Mouse (Mus musculus) left cerebral cortex, postnatal 36 days (tissue): ENCODE results near the gene Lrrc45. TPM values are rescaled to one million over a fixed set of nuclear protein-coding genes. Genes with fewer than 3 reads are reported as not detected.
"Not testable (repeated sequence)": the region's sequence is repeated elsewhere in the genome, so short reads cannot be mapped to it uniquely, and the experiment has no call there.

Source experiments
- DNase-seq, 2 experiments: peaks; one replicate each; pipeline ENCODE4 v3.0.0; 2021 to 2022; ENCODE audit warnings: low spot score in 2 of 2, mixed read lengths in 1 of 2
- intact Hi-C: fragments of 180-260 bp; cut with DNase I; formaldehyde crosslinking; loops from one replicate; pipeline ENCODE4 v1.15.1; 2025
- total RNA-seq, 2 experiments: library from RNA; stranded (reverse); gene quantifications; 2 replicates each; pipeline ENCODE4 v1.2.3; 2021

Gene Lrrc45
- total RNA-seq: 10 to 100 TPM; 41.9 to 66.1 TPM

GRCm38 (mm10) chr11:120713580-120714518, at the start of gene Lrrc45, which contains the start of gene Cenpx:
TSS of gene Lrrc45 (plus strand) at chr11:120713925.
TSS of gene Cenpx (minus strand) at chr11:120713738.
- intact Hi-C loops: loop anchor here (2.0 kb wide), 2 partner anchors 55 to 89 kb away; partner anchors contain the start of gene Sirt7

DNA sequence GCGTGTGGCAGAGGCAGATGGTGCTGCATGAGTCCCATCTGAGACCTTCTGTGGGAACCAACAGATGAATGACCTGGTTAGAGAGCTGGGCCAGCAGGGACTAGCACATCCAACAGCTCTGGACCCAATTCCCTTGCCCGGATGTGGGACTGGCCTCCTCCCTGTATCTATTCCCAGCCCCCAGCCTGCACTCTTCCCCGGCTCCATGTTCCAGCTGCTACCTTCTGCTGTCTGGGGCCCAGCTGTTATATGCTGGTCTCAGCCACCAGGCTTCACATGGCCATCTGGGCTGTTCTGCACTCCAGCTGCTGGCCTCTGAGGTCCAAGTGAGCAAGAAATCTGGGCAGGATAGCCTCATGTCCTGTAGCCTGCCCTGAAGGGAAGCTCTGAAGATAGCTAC, 48.3 kb upstream of the Lrrc45 start:
- no peak for DNase-seq
- intact Hi-C loops: no loop called here

More at GRCm38 (mm10) chr11:120713580-120714518, at the start of gene Lrrc45, which contains the start of gene Cenpx:
- peak; percentile 96 to 97 for DNase-seq

GRCm38 (mm10) chr11:120666617-120667016, 47.1 kb upstream of the Lrrc45 start:
- DNase-seq: no peak
- intact Hi-C loops: no loop called here

- intact Hi-C loops: loop anchor here (5.0 kb wide), 1 partner anchor 34 kb away; no protein-coding TSS in a partner anchor
- peak; percentile 91 to 96 for DNase-seq
Measured at GRCm38 (mm10) chr11:120672687-120673593, 40.8 kb upstream of the Lrrc45 start, which contains the start of gene Aspscr1. TSS of gene Aspscr1 (plus strand) at chr11:120672973.

- intact Hi-C loops: loop anchor here (5.0 kb wide), 1 partner anchor 34 kb away; no protein-coding TSS in a partner anchor
- DNase-seq: no peak
Measured at GRCm38 (mm10) chr11:120673594-120674122, 40.1 kb upstream of the Lrrc45 start.

GRCm38 (mm10) chr11:120675875-120676274, 37.9 kb upstream of the Lrrc45 start:
- intact Hi-C loops: not testable (repeated sequence)

DNA sequence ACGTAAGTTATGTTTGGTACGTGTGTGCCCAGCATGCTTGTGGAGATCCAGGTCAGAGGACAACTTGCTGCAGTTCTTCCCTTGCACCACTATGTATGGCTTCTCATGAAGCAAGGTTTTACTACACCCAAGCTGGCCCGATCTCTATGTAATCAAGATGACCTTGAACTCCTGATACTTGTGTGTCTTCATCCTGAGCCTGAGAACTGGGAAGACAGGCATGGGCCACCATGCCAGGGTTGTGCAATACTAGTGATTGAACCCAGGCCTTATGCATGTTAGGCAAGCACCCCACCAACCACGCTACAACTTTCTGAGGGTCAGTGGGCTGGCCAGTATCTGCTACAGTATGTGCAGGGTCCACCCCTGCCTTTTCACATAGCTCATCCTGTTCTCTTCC, 36.8 kb upstream of the Lrrc45 start:
- DNase-seq: no peak
- intact Hi-C loops: no loop called here

More at GRCm38 (mm10) chr11:120675875-120676274, 37.9 kb upstream of the Lrrc45 start:
- not testable (repeated sequence) for DNase-seq

- intact Hi-C loops: no loop called here
- no peak for DNase-seq
Measured at GRCm38 (mm10) chr11:120679909-120680308, 33.8 kb upstream of the Lrrc45 start.

DNA sequence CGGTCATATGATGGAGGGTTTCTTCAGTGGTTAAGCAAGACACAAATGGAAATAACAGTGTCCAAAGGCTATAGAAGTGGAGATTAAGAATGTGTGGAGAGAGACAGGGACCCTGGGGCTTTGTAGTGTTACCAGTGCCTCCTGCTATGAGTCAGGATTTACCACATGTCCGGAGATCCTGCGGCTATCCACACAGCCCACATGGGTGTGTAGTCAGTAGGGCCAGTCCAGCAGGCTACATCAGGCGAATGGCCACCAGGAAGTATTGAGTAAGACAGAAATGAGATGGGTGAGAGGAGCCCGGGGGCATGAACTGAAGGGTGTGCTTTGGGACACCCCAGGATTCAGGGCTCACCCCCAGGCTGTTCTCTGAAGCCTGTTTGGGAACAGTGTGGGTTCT, 31.0 kb upstream of the Lrrc45 start:
- no peak for DNase-seq
- intact Hi-C loops: no loop called here

DNA sequence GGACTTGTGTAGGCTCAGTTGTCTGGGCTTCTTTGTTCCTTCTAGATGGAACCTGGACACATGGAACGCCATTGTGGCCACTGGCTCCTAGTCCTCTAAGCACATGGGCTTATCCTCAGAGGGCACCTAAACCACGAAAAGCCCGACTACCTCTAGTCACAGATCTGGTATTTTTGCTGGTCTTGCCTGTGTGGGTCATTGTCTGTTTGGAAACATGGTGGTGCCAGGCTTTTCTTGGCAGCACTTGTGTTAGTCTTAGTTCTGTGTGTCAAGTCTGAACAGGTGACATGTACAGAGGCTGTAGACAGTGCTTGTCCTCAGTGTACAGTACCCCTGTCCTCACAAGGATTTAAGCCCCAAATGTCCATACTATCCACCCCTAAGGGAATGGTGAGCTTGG, 30.2 kb upstream of the Lrrc45 start:
- intact Hi-C loops: no loop called here
- DNase-seq: no peak

DNA sequence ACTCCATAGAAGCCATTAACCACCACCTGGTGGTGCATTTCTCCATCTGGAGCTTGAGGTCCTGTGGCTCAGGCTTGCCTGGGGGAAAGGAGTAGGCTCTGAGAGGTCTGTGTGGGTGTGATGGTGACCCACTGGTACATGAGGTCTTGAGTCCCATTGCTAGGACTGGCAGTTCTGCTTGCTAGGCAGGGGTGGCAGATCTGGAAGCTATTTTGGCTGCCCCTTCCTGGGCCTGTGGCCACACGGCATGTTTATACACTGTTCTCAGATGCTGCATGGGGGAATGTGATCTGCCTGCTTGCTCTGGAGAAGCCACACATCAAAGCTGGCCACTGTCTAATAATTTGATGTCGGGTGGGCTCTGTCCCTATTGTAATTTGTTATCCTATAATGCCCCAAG, 29.6 kb upstream of the Lrrc45 start:
- DNase-seq: no peak
- intact Hi-C loops: no loop called here

DNA sequence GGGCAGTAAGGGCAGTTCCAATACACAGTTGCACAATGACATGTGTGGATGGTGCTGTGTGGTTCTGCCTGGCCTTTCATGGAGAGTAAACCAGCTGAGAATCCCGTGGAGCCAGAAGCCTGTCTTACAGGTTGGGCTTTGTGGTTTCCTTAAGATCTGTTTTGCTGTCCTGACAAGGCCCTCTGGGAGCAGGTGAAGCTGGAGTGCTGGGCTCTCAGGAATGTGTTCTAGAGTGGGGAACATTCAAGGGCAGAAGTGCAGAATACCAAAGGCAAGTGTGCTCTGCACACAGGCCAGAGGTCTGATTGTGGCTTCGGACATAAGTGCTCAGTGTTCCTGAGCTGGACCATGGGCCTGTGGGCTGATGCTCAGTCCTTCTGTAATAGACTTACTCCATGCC, 29.1 kb upstream of the Lrrc45 start:
- intact Hi-C loops: no loop called here
- no peak for DNase-seq

DNA sequence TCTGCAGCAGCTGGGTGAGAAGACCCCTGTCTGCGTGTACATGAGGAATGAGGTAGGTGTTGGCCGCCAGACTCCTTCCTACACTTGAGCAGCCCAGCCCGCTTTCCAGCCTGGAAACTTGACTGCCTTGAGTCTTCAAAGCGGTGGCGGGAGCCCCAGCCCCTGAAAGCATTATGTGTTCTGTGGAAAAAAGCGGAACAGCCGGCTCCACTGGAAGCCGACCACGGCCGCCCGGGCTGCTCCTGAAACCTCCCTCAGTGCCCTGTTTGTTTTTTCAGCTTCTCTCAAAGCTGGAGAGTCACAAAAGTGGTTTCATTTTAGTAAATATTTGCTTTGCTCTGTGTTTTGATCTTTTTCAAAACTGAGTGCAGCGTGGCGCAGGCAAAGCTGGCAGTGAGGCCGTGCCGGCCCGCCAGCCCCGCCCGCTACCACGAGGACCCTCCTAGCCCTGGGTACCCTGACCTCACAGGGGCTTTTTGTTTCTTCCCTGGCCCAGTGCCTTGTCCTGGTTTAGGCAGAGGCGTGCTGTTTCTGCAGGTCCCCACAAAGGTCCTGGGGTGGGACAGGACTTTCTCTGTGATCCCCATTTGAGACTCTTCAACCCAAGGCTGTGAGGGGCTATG, 27.0 kb upstream of the Lrrc45 start:
- no peak for DNase-seq
- intact Hi-C loops: no loop called here

DNA sequence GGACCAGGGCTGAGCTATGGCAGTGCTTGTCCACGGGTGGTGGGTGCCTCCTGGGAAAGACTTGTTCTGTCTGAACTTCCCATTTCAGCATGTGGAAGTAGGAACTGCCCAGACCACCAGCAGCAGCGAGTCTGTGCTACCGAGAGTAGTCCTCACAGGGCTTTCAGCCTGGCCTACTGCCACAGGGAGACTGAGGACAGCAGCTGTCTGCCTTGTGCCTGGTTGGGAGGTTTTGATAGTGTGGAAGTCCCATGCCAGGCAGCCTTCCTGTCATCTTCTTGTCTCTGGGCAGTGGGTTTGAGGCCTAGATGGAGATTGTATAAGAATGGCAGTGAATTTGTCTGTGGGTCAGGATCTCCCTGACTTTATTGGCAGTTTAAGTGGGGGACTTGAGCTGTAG, 24.4 kb upstream of the Lrrc45 start:
- no peak for DNase-seq
- intact Hi-C loops: no loop called here

DNA sequence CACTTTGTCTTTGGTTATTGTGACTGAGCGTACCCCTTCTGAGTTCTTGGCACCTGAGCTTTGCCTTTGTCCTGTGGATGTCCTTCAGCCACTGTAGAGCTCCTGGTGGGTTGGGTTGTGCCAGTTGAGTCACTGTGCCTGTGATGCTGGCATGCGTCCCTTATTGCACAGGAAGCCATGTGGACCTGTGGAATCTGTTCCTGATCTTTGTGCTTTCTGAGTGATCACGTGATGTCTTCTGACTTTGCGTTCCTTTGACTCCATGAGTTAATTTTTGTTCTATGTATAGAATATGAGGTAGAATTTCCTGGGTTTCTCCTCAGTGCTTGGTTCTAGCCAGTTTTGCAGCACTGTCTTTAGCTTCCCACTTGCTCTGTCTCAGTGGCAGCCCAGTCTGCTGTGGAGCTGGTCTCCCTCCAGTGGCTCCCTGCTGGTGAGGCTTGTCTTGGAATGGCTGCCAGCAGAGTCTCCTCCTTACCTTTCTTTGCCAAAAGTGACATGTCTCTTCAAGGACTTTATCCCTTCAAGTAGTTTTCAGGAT, 21.2 kb upstream of the Lrrc45 start:
- intact Hi-C loops: no loop called here
- DNase-seq: peak in 1 of 2 experiments; percentile 21

DNA sequence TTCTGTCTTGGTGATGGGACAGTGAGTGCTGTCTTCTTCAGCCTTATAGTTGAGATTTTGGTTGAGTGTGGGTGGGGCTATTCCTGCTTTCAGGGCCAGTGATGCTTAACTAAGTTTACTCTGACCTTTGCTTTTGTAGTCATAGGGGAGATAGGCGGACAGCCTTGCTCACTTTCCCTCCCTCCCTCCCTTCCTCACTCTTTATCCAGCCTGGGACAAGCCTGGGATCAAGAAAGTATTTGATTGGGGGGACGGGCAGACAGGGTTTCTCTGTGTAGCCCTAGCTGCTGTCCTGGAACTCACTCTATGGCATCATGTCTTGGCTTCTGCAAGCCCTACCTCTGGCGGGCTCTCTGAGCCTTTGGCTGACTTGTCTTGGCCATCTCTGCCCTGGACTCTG, 20.3 kb upstream of the Lrrc45 start:
- no peak for DNase-seq
- intact Hi-C loops: no loop called here

- intact Hi-C loops: no loop called here
- DNase-seq: no peak
Measured at GRCm38 (mm10) chr11:120695184-120695583, 18.5 kb upstream of the Lrrc45 start.

DNA sequence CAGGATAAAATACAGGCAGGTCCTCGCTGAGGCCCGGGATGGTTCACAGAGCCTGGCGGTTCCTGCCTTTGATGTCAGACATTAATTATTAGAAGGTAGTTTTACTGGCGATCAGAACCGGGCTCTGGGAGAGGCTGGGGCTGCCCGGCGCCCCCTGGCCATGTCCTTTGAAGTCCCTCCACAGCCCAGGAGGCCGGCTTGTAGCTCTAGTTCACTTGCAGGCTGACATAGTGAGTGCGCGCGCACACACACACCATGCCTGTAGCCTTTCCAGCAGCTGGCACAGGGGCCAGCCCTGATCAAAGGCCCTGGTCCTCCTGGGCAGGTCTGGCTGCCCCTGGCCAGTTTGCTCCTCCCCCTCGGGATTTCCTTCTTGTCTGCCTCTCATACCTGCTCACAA, 18.1 kb upstream of the Lrrc45 start:
- DNase-seq: no peak
- intact Hi-C loops: no loop called here

DNA sequence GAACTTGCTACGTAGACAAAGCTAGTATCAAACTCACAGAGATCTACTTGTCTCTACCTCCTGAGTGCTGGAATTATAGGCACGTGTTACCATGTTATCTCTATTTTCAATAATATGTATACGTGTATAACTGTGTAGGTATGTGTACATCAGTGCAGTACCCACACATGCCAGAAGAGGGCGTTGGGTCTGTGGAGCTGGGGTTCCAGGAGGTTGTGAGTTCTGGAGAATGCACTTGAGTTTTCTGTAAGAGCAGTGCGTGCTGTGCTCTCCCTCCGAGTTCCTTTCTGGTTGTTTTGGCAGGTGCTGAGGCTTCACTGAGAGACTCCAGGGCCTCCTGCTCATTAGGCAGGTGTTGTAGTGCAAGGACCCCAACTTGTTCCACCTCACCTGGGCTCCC, 17.2 kb upstream of the Lrrc45 start:
- DNase-seq: no peak
- intact Hi-C loops: no loop called here
